15 mouse cellular contexts compared by ENCODE assay signal in genomic region chr13:91981414-91981813, GRCm38 (mm10).
"Had no signal": no experiment of that assay in that cellular context is flagged by ENCODE, and none has a peak within 500 bp of the region (broad histone marks: within the 10 kb centered on the region; RNA-seq: fewer than 3 reads in every experiment).

No protein-coding gene starts in this region.

- H3K36me3 ChIP-seq: neural tube, embryonic 13.5 days; neural tube, embryonic 15.5 days; stomach, embryonic 15.5 days had no signal

- DNase-seq: retina, postnatal 1 day; right cerebral cortex, adult 18-20 months; right cerebral cortex, postnatal 14 days; right cerebral cortex, postnatal 25 days; right cerebral cortex, postnatal 4 days; spleen, adult 18-20 months; thymus, adult 18-20 months; thymus, adult 2 months; thymus, postnatal 14 days; thymus, postnatal 25 days; thymus, postnatal 36 days; thymus, postnatal 4 days had no signal

- H3K4me2 ChIP-seq: neural tube, embryonic 13.5 days; neural tube, embryonic 15.5 days; stomach, embryonic 15.5 days had no signal

- H3K27me3 ChIP-seq: neural tube, embryonic 13.5 days; neural tube, embryonic 15.5 days; stomach, embryonic 15.5 days had no signal

- H3K4me3 ChIP-seq: neural tube, embryonic 13.5 days; neural tube, embryonic 15.5 days; stomach, embryonic 15.5 days had no signal
